Mouse (Mus musculus): ENCODE data around the gene Tex28. TPM values are rescaled to one million over a fixed set of nuclear protein-coding genes. Genes with fewer than 3 reads are reported as not detected.

Gene Tex28
- polyA plus RNA-seq (2017; shearing (Covaris generic)) = not detected

DNA sequence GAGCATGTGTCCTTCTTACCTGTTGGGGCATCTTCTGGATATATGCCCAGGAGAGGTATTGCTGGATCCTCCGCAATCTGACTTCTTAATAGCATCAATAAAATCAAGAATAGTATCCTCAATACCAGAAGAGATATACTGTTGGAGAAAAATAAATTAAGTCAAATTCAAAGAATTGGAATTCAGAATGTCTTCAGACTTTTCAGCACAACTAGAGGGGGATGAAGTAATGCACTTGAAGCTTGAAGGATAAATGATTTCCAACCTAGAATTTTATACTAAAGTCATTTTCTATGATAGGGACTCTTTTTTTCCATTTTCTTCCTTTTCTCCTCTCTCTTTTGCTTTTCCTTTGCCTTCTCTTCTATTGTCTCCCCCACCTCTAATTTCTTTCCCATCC is at the start of gene Tex28:
Gene Tex28 (minus strand): TSS at position 101 of the 400 bp plus-strand sequence.

DNA sequence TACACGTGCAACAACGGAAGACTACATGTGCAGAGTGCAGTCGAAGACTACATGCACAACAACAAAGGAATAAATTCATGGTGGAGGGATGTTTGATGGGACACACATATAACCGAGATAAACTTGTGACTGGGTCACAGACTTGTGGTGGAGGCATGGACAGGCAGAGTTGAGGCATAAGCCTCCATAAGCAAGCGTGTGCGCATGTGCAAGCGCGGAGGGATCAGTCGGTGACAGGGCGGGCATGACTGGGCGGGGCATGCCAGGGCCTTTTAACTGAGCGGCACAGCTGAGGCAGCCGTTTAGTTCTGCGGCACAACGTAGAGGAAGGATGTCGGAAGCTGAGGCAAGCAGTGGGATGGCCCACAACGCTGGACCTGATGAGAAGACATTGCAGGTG is 9.3 kb upstream of the Tex28 start, which contains the start of gene Tktl1:
Gene Tktl1 (plus strand): TSS at position 301 of the 400 bp plus-strand sequence.

DNA sequence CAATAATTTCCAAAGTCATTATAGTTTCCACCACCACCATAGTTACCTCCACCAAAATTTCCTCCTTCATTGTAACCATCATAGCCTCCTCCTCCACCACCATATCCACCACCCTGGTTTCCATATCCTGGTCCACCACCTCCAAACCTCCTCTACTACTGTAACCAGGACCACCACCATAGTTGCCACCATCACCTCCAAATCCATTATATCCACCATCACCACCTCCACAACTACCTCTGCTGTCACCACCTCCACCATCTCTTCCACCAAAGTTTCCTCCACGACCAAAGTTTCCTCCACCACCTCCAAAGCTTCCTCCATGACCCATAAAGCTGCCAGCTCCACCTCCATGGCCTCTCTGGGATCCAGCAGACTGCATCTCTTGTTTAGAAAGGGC is 32.4 kb downstream of the Tex28 start, which contains the start of gene Mecp2:
Gene Mecp2 (minus strand): TSS at position 101 of the 400 bp plus-strand sequence.

DNA sequence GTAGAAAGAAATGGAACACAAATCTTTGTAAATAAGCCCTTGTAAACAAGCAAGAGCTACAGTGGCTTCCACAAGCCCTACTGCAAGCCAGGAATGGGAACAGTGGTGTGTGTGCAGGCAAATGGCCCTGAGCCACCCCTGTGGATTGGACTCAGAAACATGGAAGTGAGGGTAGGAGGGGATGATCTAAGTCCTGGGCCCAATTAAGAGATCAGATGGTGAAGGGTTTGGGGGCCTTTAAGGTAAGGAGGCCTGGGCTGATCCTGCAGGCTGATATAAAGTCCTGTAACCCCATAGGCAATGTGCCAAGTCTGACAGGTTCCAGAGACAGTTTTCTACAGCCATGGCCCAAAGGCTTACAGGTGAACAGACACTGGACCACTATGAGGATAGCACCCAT is 40.5 kb downstream of the Tex28 start, which contains the start of gene Opn1mw:
Gene Opn1mw (plus strand): TSS at position 301 of the 400 bp plus-strand sequence.

Other genes starting within 250 kb of the Tex28 start
- 252 TPM for gene Arhgap4, start 246.0 kb downstream of the Tex28 start, polyA plus RNA-seq (2017; shearing (Covaris generic))
- gene Naa10, start 245.9 kb downstream of the Tex28 start, polyA plus RNA-seq (2017; shearing (Covaris generic)) = 123 TPM
- gene Renbp, start 237.0 kb downstream of the Tex28 start, polyA plus RNA-seq (2017; shearing (Covaris generic)) = 2.1 TPM
- gene Hcfc1, start 201.5 kb downstream of the Tex28 start, polyA plus RNA-seq (2017; shearing (Covaris generic)) = 41.7 TPM
- gene Irak1, start 143.9 kb downstream of the Tex28 start, polyA plus RNA-seq (2017; shearing (Covaris generic)) = 212 TPM
- gene Opn1mw, start 40.4 kb downstream of the Tex28 start, polyA plus RNA-seq (2017; shearing (Covaris generic)) = not detected
- gene Mecp2, start 32.5 kb downstream of the Tex28 start, polyA plus RNA-seq (2017; shearing (Covaris generic)) = 48.0 TPM
- not detected for gene Tktl1, start 9.4 kb upstream of the Tex28 start, polyA plus RNA-seq (2017; shearing (Covaris generic))
- 384 TPM for gene Flna, start 82.0 kb upstream of the Tex28 start, polyA plus RNA-seq (2017; shearing (Covaris generic))
- gene Emd, start 86.8 kb upstream of the Tex28 start, polyA plus RNA-seq (2017; shearing (Covaris generic)) = 74.1 TPM
- 123 TPM for gene Rpl10, start 103.0 kb upstream of the Tex28 start, polyA plus RNA-seq (2017; shearing (Covaris generic))
- gene Taz, start 114.1 kb upstream of the Tex28 start, polyA plus RNA-seq (2017; shearing (Covaris generic)) = 136 TPM
- gene Dnase1l1, start 114.5 kb upstream of the Tex28 start, polyA plus RNA-seq (2017; shearing (Covaris generic)) = 14.5 TPM
- gene Atp6ap1, start 129.3 kb upstream of the Tex28 start, polyA plus RNA-seq (2017; shearing (Covaris generic)) = 157 TPM
- 249 TPM for gene Gdi1, start 137.2 kb upstream of the Tex28 start, polyA plus RNA-seq (2017; shearing (Covaris generic))
- 77.2 TPM for gene Fam50a, start 145.2 kb upstream of the Tex28 start, polyA plus RNA-seq (2017; shearing (Covaris generic))
- gene Plxna3, start 161.2 kb upstream of the Tex28 start, polyA plus RNA-seq (2017; shearing (Covaris generic)) = 2.3 TPM
- gene Lage3, start 185.8 kb upstream of the Tex28 start, polyA plus RNA-seq (2017; shearing (Covaris generic)) = 21.8 TPM
- 47.0 TPM for gene Ubl4a, start 205.4 kb upstream of the Tex28 start, polyA plus RNA-seq (2017; shearing (Covaris generic))
- gene Slc10a3, start 205.5 kb upstream of the Tex28 start, polyA plus RNA-seq (2017; shearing (Covaris generic)) = 28.1 TPM
- 24.7 TPM for gene Fam3a, start 225.4 kb upstream of the Tex28 start, polyA plus RNA-seq (2017; shearing (Covaris generic))
- 38.6 TPM for gene Ikbkg, start 225.5 kb upstream of the Tex28 start, polyA plus RNA-seq (2017; shearing (Covaris generic))